Mouse (Mus musculus) hindbrain, embryonic 11.5 days (tissue): Measurements from ENCODE around the gene Palm2. TPM values are rescaled to one million over a fixed set of nuclear protein-coding genes. Genes with fewer than 3 reads are reported as not detected.

Experiments used
- ATAC-seq: fragments of 200-750 bp; cut with Nextera tagmentation; 2 replicates; pipeline ENCODE4 v1.8.0; 2017; ENCODE audit warnings: mild to moderate bottlenecking, moderate TSS enrichment, moderate library complexity; ENCODE audit not compliant: low FRiP score
- DNase-seq: peaks from one replicate; pipeline ENCODE4 v3.0.0-alpha.2; 2015; ENCODE audit warnings: low spot score
- H3K27ac ChIP-seq: fragments of 300-500 bp; sonication (generic); 2 replicates; pipeline ENCODE4 v1.5.1; 2014; ENCODE audit warnings: mild to moderate bottlenecking, low read depth, low read length
- H3K27me3 ChIP-seq: fragments of 300-500 bp; sonication (generic); 2 replicates; pipeline ENCODE4 v1.6.1; 2014; ENCODE audit warnings: mild to moderate bottlenecking, low read length, moderate library complexity, mixed read lengths; ENCODE audit not compliant: control insufficient read depth, insufficient read depth
- H3K36me3 ChIP-seq: fragments of 300-500 bp; sonication (generic); 2 replicates; pipeline ENCODE4 v1.6.1; 2014; ENCODE audit warnings: mild to moderate bottlenecking, low read length, moderate library complexity, mixed read lengths; ENCODE audit not compliant: control insufficient read depth, insufficient read depth
- H3K4me1 ChIP-seq: fragments of 300-500 bp; sonication (generic); replicated peaks from 2 replicates; pipeline ENCODE4 v1.6.1; 2014; ENCODE audit warnings: low read length, mixed read lengths; ENCODE audit not compliant: control insufficient read depth, insufficient read depth
- H3K4me2 ChIP-seq: fragments of 300-500 bp; sonication (generic); replicated peaks from 2 replicates; pipeline ENCODE4 v1.6.1; 2014; ENCODE audit warnings: mild to moderate bottlenecking, low read depth, low read length
- H3K4me3 ChIP-seq: fragments of 300-500 bp; sonication (generic); 2 replicates; pipeline ENCODE4 v1.5.1; 2014; ENCODE audit warnings: low read depth, low read length
- H3K9ac ChIP-seq: fragments of 300-500 bp; sonication (generic); 2 replicates; pipeline ENCODE4 v1.6.1; 2014; ENCODE audit warnings: low read depth, low read length
- H3K9me3 ChIP-seq: fragments of 300-500 bp; sonication (generic); 2 replicates; pipeline ENCODE4 v1.6.1; 2016; ENCODE audit warnings: low read length; ENCODE audit not compliant: control insufficient read depth
- WGBS: fragments of 180-500 bp; shearing (Covaris S2); extraction: QIAGEN DNeasy Blood & Tissue Kit; methylation state at CpG from one replicate; pipeline ENCODE4 v1.1.7; 2014; 5-methylcytosine and 5-hydroxymethylcytosine counted together
- polyA plus RNA-seq: library from polyadenylated mRNA; unstranded; fragments of >200 nt; fragmentation: Nextera tagmentation; extraction: Ambion mirVana; gene quantifications from 2 replicates; pipeline ENCODE4 v1.2.1, GENCODE M21; 2014

Gene Palm2
- polyA plus RNA-seq, 1 experiment from 2014 or later = 3.6 TPM

DNA sequence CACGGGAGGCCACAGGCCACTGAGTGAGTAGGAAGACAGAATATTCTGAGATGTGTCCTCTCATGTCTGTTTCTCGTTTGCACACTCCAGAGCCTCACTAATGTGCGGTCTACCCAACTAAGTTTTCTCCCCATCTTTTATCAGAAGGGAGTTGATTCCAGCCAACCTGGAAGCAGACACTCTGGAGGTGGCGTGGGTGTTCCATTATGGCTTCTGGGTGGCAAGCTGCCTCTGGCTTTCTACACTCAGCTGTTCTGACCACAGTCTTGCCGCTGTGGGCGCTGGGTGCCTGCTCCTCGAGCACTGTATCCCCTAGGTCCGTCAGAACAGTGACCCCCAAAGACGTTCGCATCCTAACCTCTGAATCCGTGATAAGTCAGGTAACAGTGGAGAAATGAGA is 248.9 kb downstream of the Palm2 start:
- Histone ChIP-seq H3K4me3 (no peak overlapping the region), H3K27me3 (no peaks in the 10 kb centered on the region), H3K9ac (no peak overlapping the region), H3K4me1 (no peaks in the 10 kb centered on the region), H3K27ac (no peak overlapping the region), H3K4me2 (no peak overlapping the region), H3K36me3 (no peaks in the 10 kb centered on the region), H3K9me3 (no peaks in the 10 kb centered on the region)
- DNase-seq = no peak
- no peak for ATAC-seq
- WGBS = 81% methylated on average over 11 of the region's 11 CpGs

GRCm38 (mm10) chr4:57684676-57685215 is 250.7 kb downstream of the Palm2 start:
- Histone ChIP-seq H3K9ac (no peak overlapping the region), H3K4me3 (no peak overlapping the region), H3K4me1 (no peaks in the 10 kb centered on the region), H3K4me2 (no peak overlapping the region), H3K27me3 (no peaks in the 10 kb centered on the region), H3K27ac (no peak overlapping the region), H3K9me3 (no peaks in the 10 kb centered on the region), H3K36me3 (no peaks in the 10 kb centered on the region)
- ATAC-seq (no peak), DNase-seq (no peak)
- 80% methylated on average over 12 of the region's 12 CpGs for WGBS

DNA sequence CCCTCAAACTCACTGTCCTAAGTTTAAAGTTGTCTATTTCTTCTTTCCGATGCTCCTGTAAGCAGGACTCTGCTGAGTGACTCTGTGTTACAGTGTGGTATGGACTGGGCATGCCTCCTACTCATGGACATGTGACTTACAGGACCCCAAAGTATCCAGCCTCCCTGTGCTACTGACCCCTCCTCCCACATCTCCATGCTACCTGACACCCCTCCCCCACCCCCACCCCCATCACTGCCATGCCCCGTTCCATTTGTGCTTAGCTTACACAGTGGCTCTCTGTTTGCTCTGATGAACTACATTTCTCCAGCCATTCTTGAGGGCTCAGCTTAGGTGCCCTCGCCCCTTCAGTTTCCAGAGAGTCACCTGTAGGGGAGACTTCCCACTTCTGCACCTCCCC is 252.7 kb downstream of the Palm2 start:
- DNase-seq (no peak), ATAC-seq (no peak)
- no peaks in the 10 kb centered on the region for H3K4me1 ChIP-seq
- H3K36me3 ChIP-seq = no peaks in the 10 kb centered on the region
- H3K27ac ChIP-seq = no peak overlapping the region
- H3K9ac ChIP-seq = no peak overlapping the region
- H3K27me3 ChIP-seq = no peaks in the 10 kb centered on the region
- 79% methylated on average over 3 of the region's 3 CpGs for WGBS
- H3K9me3 ChIP-seq = no peaks in the 10 kb centered on the region
- H3K4me2 ChIP-seq = no peak overlapping the region
- H3K4me3 ChIP-seq = no peak overlapping the region

DNA sequence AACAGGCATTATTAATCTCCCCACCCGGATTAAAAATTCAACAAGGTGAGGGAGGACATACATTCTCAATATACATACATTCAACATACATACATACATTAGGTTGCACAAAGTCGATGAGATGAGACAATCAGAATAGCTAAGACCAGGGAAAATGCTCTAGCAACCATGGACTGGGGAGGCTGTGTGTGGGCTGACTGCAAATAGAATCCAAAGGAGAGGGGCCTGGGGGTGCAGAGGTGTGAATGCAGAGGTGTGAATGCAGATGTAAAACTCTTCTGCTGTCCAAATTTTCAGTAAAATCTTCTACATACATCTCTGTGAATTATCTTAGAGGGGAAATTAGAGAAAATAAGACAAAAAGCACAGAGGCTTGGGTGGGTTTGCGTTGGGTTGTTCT is 253.5 kb downstream of the Palm2 start:
- Histone ChIP-seq H3K4me3 (no peak overlapping the region), H3K4me2 (no peak overlapping the region), H3K4me1 (no peaks in the 10 kb centered on the region), H3K36me3 (no peaks in the 10 kb centered on the region), H3K9me3 (no peaks in the 10 kb centered on the region), H3K27me3 (no peaks in the 10 kb centered on the region), H3K9ac (no peak overlapping the region), H3K27ac (no peak overlapping the region)
- ATAC-seq (no peak), DNase-seq (no peak)
- 88% methylated on average over 3 of the region's 3 CpGs for WGBS

DNA sequence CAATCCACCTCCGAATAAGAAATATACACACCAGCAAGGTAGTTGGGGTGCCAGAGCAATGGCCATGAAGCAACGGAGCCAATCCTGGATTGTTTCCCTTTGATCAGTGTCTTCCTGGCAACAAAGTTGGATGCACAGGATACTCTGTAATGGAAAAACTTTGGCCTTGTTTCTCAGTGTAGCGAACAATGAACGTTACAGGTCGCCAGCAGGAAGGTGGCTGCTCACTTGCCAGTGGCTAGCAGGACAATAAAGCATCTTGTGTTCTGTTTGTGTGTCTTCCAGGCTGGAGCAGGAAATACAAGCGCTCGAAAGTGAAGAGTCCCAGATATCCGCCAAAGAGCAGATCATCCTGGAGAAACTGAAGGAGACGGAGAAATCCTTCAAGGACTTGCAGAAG is 254.1 kb downstream of the Palm2 start:
- Histone ChIP-seq H3K27ac (no peak overlapping the region), H3K9ac (no peak overlapping the region), H3K4me2 (no peak overlapping the region), H3K36me3 (no peaks in the 10 kb centered on the region), H3K4me1 (no peaks in the 10 kb centered on the region), H3K27me3 (no peaks in the 10 kb centered on the region), H3K4me3 (no peak overlapping the region), H3K9me3 (no peaks in the 10 kb centered on the region)
- DNase-seq = no peak
- WGBS = 83% methylated on average over 9 of the region's 9 CpGs
- no peak for ATAC-seq

GRCm38 (mm10) chr4:57690001-57690400 is 256.0 kb downstream of the Palm2 start:
- Histone ChIP-seq H3K36me3 (no peaks in the 10 kb centered on the region), H3K4me1 (no peaks in the 10 kb centered on the region), H3K27ac (no peak overlapping the region), H3K27me3 (no peaks in the 10 kb centered on the region), H3K4me3 (no peak overlapping the region), H3K9ac (no peak overlapping the region), H3K4me2 (no peak overlapping the region), H3K9me3 (no peaks in the 10 kb centered on the region)
- 74% methylated on average over 6 of the region's 6 CpGs for WGBS
- ATAC-seq = no peak
- no peak for DNase-seq

DNA sequence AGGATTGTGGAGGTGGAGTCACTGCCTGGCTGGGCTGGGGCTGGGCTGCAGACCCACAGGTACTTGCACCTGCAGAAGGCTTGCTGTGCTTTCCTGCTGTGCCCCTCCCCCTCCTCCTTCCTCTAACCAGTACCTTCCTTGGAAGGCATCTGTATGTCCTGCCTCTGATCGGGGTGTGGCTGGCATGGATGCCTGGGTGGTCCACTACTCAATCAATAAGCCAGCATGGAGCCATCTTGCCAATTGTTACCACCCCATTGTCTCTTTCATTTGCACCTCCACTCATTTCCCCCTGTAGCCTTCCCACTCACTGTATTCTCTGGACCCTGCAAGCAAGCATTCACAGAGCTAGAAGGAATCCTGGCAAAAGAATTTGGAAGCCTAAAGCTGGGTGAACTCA is 256.8 kb downstream of the Palm2 start:
- ATAC-seq (no peak), DNase-seq (no peak)
- Histone ChIP-seq H3K9ac (no peak overlapping the region), H3K36me3 (no peaks in the 10 kb centered on the region), H3K4me2 (no peak overlapping the region), H3K4me1 (no peaks in the 10 kb centered on the region), H3K27ac (no peak overlapping the region), H3K4me3 (no peak overlapping the region), H3K27me3 (no peaks in the 10 kb centered on the region), H3K9me3 (no peaks in the 10 kb centered on the region)
- 8% methylated on average over 1 of the region's 1 CpGs for WGBS

- Histone ChIP-seq H3K4me2 (no peak overlapping the region), H3K9me3 (no peaks in the 10 kb centered on the region), H3K4me1 (no peaks in the 10 kb centered on the region), H3K36me3 (no peaks in the 10 kb centered on the region), H3K27ac (no peak overlapping the region), H3K4me3 (no peak overlapping the region), H3K27me3 (no peaks in the 10 kb centered on the region), H3K9ac (no peak overlapping the region)
- DNase-seq = no peak
- WGBS = 91% methylated on average over 5 of the region's 5 CpGs
- ATAC-seq = no peak
Observed at GRCm38 (mm10) chr4:57694356-57695136, 260.5 kb downstream of the Palm2 start.

DNA sequence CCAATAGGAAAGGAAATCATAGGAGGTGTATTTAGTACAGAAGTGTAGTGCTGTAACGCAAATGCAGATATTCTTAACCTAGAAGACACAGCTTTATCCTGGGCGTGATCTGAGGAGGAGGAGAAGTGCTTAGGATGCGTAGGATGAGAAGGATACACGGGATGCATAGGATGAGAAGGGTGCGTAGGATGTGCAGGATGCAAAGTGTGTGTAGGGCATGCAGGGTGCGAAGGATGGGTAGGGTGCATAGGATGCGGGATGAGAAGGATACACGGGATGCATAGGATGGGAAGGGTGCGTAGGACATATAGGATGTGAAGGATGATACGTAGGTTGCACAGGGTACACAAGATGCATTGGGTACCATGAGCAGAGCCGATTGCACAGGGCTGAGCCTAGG is 262.9 kb downstream of the Palm2 start:
- Histone ChIP-seq H3K9me3 (no peaks in the 10 kb centered on the region), H3K36me3 (no peaks in the 10 kb centered on the region), H3K27ac (no peak overlapping the region), H3K4me2 (no peak overlapping the region), H3K27me3 (no peaks in the 10 kb centered on the region), H3K9ac (no peak overlapping the region), H3K4me3 (no peak overlapping the region), H3K4me1 (no peaks in the 10 kb centered on the region)
- 93% methylated on average over 11 of the region's 11 CpGs for WGBS
- ATAC-seq (no peak), DNase-seq (no peak)
